Mouse (Mus musculus) layer of hippocampus, adult 18-20 months (tissue): ENCODE data around the gene Sepsecs. TPM values are rescaled to one million over a fixed set of nuclear protein-coding genes. Genes with fewer than 3 reads are reported as not detected.
"Not testable (repeated sequence)": the region's sequence is repeated elsewhere in the genome, so short reads cannot be mapped to it uniquely, and the experiment has no call there.

Experiments used
- DNase-seq, 2 experiments: peaks; one replicate each; pipeline ENCODE4 v3.0.0; 2022; ENCODE audit warnings: low spot score in 2 of 2
- long read RNA-seq: library from polyadenylated mRNA; stranded (forward); transcript quantifications from one replicate; pipeline ENCODE4 v2.0.0, GENCODE M21; 2021
- total RNA-seq, 2 experiments: library from RNA; stranded (reverse); gene quantifications; 2 replicates each; pipeline ENCODE4 v1.2.3; 2021

Gene Sepsecs
- total RNA-seq, result 1 to 10 TPM; 8.6 to 8.9 TPM
- long read RNA-seq, full-length matches to known transcripts, result 7 of 12 reads
- long read RNA-seq, partial matches to known transcripts, result 1 of 12 reads
- long read RNA-seq, other reads (novel, unspliced or antisense), result 4 of 12 reads

GRCm38 (mm10) chr5:52669426-52670191 lies at the start of gene Sepsecs:
Sepsecs (minus strand) TSS chr5:52669708.
- DNase-seq, result peak; percentile 88 to 95

DNA sequence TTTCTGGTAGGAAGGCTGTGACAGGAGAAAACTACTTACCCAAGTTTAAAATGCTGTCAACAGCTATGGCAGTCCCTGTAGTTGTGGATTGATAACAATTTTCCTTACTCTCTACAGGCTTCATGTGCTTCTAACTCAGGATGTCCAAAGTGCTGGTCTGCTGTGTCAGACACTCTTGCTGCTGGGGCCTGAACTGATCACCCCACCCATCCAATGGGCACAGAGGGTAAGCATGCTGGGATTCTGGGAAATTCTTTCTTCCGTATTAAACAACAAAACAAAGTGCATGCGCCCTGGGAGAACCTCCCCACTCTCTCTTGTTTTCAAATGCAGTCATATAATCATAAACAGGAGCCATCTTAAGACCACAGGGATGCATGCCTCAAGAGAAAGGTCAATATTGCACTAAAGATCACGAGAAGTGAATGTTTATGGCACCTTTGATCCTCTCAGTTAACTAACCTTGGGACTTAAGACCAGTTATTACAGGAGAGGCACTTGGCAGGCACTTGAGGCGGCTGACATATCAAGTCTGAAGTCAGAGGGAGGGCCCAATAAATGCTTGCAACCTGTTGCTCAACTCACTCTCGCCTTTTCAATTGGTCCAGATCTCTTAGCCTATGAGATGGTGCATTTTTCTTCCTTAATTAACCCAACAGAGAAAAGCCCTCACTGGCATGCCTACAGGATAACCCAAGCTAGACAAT lies 47.4 kb upstream of the Sepsecs start:
- DNase-seq, result no peak

- no peak for DNase-seq
Observed at GRCm38 (mm10) chr5:52712704-52713103, 43.2 kb upstream of the Sepsecs start.

DNA sequence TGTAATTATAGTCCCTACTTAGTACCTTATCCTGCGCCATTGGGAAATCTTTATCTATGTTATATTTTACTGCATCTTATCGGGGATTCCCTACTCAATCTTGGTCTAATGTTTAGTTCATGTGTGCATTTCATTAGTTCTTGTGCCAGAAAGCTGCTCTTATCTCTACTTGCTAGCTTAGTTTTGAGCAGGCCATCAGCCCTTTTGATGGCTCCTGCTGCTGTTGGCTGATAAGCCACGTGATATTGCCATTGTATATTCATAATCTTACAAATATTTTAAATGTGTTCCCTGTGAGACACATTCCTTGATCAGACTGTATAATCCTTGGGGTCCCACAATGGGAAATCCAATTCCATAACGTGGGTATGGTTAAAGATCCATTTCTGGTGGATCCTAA lies 35.1 kb upstream of the Sepsecs start:
- DNase-seq, result no peak

GRCm38 (mm10) chr5:52697882-52698440 lies 28.5 kb upstream of the Sepsecs start:
- not testable (repeated sequence) for DNase-seq

GRCm38 (mm10) chr5:52697291-52697690 lies 27.8 kb upstream of the Sepsecs start:
- no peak for DNase-seq

- DNase-seq, result no peak
Observed at GRCm38 (mm10) chr5:52687741-52688455, 18.4 kb upstream of the Sepsecs start.

DNA sequence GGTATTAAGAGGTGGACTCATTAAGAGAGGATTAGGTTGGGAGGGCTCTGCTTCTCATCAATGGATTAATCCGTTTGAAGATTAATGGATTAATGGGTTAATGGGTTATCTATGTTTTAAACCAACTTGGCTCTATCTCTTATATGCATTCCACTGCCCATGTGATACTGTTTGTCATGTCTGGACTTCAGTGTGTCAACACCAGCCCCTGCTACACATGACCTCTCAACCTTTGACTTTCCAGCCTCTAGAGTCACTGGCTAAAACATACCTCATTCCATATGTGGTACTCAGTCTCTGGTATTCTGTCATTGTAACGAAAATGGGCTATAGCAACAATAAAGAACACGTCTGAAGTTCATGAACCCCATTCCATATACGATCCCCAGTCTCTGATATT lies 11.6 kb upstream of the Sepsecs start:
- no peak for DNase-seq

DNA sequence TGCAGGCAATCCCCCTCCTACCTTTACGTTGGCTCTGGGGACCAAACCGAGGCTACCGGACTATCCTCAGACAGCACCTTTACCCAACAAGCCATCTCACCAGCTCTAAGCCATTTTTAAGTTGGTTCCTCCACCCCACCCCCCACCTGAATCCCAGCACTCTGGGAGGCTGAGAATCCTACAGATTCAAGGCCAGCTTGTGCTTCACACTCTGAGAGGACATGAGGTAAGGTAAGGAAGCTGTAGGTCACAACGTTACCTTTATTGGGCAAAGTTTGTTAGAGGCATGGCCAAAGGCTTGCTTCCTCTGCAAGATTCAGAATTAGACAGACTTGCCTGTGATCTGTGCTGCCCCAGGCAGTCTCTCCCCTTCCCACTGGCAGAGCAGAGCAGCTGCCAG lies 10.7 kb upstream of the Sepsecs start:
- no peak for DNase-seq

GRCm38 (mm10) chr5:52678498-52679070 lies 9.1 kb upstream of the Sepsecs start:
- no peak for DNase-seq

GRCm38 (mm10) chr5:52677126-52677525 lies 7.6 kb upstream of the Sepsecs start:
- no peak for DNase-seq

DNA sequence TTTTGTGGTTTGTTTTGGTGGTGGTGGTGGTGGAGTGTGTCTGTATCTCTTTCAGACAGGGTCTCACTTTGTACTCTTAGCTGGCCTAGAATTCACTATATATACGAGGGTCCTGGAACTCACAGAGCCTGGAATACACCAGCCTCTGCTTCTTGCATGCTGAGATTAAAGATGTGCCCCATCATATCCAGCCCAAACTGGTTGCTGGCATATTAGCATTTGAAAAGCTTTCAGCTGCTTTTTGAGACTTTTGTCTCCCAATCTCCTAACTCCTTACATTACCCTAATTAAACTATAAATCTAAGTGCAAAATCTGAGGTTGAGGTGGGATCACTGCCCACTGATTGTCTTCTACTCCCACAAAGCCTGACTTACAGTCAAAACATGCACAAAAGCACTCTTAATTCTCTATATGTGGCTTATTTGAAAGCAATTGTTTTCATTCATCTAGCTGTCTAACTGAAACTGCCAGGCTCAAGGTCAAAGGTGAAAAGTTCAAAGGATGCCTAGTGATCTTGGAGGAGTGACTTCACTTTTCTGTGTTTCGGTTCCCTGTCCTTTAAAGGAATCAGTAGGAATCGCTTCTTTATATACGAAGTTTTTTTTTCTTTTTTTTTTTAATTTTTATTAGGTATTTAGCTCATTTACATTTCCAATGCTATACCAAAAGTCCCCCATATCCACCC lies 5.0 kb upstream of the Sepsecs start:
- DNase-seq, result no peak

DNA sequence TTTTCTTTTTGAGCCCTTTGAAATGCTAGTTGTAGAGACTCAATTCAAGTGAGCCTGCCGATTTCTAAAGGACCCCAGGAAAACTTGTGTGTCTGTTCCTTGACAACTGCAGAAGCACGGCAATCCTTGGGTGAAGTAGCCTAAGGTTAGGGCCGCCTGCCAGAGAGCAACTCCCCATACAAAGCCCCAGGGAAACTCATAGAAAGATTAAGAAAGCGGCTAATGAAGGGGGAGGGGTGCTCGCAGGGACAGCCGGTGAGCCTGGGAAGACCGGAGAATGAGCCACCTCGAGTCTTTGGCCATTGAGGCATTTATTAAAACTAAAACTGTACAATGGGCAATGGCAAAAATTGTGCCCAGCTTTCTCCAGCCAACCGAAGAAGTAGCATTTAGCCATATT lies 3.8 kb upstream of the Sepsecs start:
- DNase-seq, result no peak

GRCm38 (mm10) chr5:52670745-52671144 lies 1.2 kb upstream of the Sepsecs start:
- no peak for DNase-seq

DNA sequence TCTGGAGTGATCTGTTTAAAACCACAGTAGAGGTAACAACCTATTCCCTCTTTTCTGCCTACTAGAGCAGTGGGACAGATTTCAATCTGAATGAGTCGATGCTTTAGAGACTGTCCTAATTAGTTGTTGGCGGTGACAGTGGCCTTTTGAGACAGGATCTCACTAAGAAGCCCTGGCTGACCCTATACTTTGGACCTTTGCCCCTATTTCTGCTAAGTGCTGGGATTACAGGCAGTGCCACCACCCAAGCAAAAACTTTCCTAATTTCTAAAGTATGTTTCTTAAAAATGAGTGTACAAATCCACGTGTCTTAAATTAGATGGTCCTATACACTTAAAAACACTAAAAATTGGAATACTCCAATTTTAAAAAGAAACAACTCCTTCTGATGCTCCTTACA lies 2.7 kb downstream of the Sepsecs start:
- DNase-seq, result no peak

GRCm38 (mm10) chr5:52657957-52658356 lies 11.6 kb downstream of the Sepsecs start:
- DNase-seq, result peak in 1 of 2 experiments; percentile 45

DNA sequence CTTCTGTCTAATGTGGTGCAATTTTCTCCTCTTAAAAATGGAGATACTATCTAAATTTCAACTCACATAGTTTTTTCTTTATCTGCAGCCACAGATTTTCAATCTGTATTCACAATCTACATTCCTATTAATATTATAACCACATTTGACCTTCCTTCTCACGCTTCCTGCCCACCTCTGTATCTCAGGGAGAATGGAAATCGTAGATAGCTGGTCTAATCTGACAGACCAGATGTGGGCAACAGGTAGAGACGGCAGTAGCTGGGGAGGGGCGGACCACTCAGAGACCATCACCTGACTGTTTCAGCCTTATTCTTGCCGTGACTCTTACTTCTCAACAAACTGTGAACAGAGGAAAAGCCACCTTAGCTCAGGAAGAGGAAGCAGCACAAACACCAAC lies 12.2 kb downstream of the Sepsecs start:
- DNase-seq, result no peak

GRCm38 (mm10) chr5:52655992-52656391 lies 13.5 kb downstream of the Sepsecs start:
- DNase-seq, result peak in 1 of 2 experiments; percentile 48

DNA sequence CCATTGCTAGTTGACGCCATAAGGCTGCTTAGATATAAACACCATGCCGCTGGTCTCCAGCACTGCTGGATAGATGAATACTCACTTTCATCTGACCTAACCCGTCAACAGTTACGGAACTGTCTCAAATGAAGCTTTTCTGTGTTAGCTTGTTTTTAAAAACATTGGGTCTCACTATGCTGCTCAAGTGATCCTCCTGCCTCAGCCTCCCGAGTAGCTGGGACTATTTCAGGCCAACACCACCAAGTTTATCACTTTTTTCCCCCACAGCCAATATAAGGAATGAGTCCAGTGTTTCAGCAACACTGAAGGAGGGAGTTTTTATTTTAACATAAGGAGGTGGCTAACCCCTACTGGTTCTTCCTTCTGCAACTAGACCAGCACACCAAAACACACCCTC lies 14.5 kb downstream of the Sepsecs start:
- DNase-seq, result no peak

- DNase-seq, result no peak
Observed at GRCm38 (mm10) chr5:52652606-52653005, 16.9 kb downstream of the Sepsecs start.

GRCm38 (mm10) chr5:52652086-52652485 lies 17.4 kb downstream of the Sepsecs start:
- DNase-seq, result no peak
